In the genomic region with DNA sequence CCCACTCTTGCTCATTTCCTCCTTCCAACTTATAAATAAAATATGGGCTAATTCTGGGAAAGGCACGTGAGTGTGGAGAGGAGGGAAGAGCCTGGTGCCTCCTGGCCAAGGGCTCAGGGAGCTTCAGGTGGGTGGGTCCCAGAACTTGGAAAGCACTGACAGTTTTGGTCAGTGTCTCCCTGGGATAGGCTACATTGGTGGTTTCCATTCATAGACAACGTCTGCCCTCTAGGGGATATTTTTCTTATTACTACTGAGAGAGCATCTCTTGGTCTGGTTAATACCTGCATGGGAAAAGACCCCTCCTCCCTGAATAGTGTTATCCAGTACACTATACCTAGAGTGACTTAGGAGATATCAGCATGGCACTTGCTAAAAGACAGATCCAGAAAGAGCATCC, we compare ENCODE assay signal across 10 mouse cellular contexts. TPM values are rescaled to one million over a fixed set of nuclear protein-coding genes. Genes with fewer than 3 reads are reported as not detected.
DNase-seq lines count a peak whose midpoint lies in the region; ATAC-seq and TF ChIP-seq lines count a peak whose summit lies in the region.
"Had no signal": no experiment of that assay in that cellular context is flagged by ENCODE, and none has a peak within 500 bp of the region (broad histone marks: within the 10 kb centered on the region; RNA-seq: fewer than 3 reads in every experiment).

No protein-coding gene starts in this region.

- no peak overlapping the region for H3K9ac ChIP-seq in forebrain, embryonic 14.5 days (ENCODE audit: low read length)
- H3K9ac ChIP-seq in forebrain, embryonic 11.5 days (ENCODE audit: low read length) = no peak overlapping the region
- no peak overlapping the region for H3K9ac ChIP-seq in liver, postnatal 0 days (replicated peaks)
- H3K9ac ChIP-seq in liver, embryonic 11.5 days (ENCODE audit: low read depth, low read length) = no peak overlapping the region
- H3K9ac ChIP-seq in liver, embryonic 12.5 days = no peak overlapping the region
- H3K9ac ChIP-seq: neural tube, embryonic 13.5 days had no signal

- peak; percentile 31 for TF ChIP-seq CTCF in liver, postnatal 0 days (IDR thresholded peaks at IDR 0.05; ENCODE audit: low read depth)

- H3K27me3 ChIP-seq in forebrain, embryonic 14.5 days (replicated peaks; ENCODE audit: control insufficient read depth, insufficient read depth, low read length) = no peaks in the 10 kb centered on the region
- H3K27me3 ChIP-seq in forebrain, embryonic 11.5 days (ENCODE audit: control insufficient read depth, insufficient read depth, low read length) = no peaks in the 10 kb centered on the region
- no peaks in the 10 kb centered on the region for H3K27me3 ChIP-seq in liver, postnatal 0 days (ENCODE audit: insufficient read depth, low read length)
- no peaks in the 10 kb centered on the region for H3K27me3 ChIP-seq in liver, embryonic 11.5 days (replicated peaks; ENCODE audit: control insufficient read depth, insufficient read depth, low read length)
- no peaks in the 10 kb centered on the region for H3K27me3 ChIP-seq in liver, embryonic 12.5 days (replicated peaks)
- H3K27me3 ChIP-seq: neural tube, embryonic 13.5 days had no signal

- no peaks in the 10 kb centered on the region for H3K4me1 ChIP-seq in forebrain, embryonic 14.5 days (ENCODE audit: control insufficient read depth, insufficient read depth, low read length)
- no peaks in the 10 kb centered on the region for H3K4me1 ChIP-seq in forebrain, embryonic 11.5 days (replicated peaks; ENCODE audit: control insufficient read depth, insufficient read depth, low read length)
- no peaks in the 10 kb centered on the region for H3K4me1 ChIP-seq in liver, postnatal 0 days (ENCODE audit: insufficient read depth)
- no peaks in the 10 kb centered on the region for H3K4me1 ChIP-seq in liver, embryonic 11.5 days (replicated peaks; ENCODE audit: control insufficient read depth, insufficient read depth, low read length)
- no peaks in the 10 kb centered on the region for H3K4me1 ChIP-seq in liver, embryonic 12.5 days
- H3K4me1 ChIP-seq: neural tube, embryonic 13.5 days had no signal

- DNase-seq in forebrain, embryonic 14.5 days (ENCODE audit: low spot score) = peak; percentile 25
- DNase-seq in forebrain, embryonic 11.5 days (ENCODE audit: low spot score) = no peak
- DNase-seq in liver, postnatal 0 days = no peak
- no peak for DNase-seq in liver, embryonic 11.5 days (ENCODE audit: low spot score)
- peak; percentile 26 for DNase-seq in embryo, embryonic 11 days
- DNase-seq in retina, postnatal 1 day = peak; percentile 35
- no peak for DNase-seq in spleen, adult 12 weeks (ENCODE audit: low spot score)

- no peak for TF ChIP-seq EP300 in liver, postnatal 0 days (IDR thresholded peaks at IDR 0.05; ENCODE audit: low read depth)

- H3K4me2 ChIP-seq in forebrain, embryonic 14.5 days (ENCODE audit: low read length) = no peak overlapping the region
- no peak overlapping the region for H3K4me2 ChIP-seq in forebrain, embryonic 11.5 days (ENCODE audit: low read depth, low read length, severe bottlenecking)
- no peak overlapping the region for H3K4me2 ChIP-seq in liver, postnatal 0 days (ENCODE audit: low read depth, low read length)
- no peak overlapping the region for H3K4me2 ChIP-seq in liver, embryonic 11.5 days
- H3K4me2 ChIP-seq in liver, embryonic 12.5 days = no peak overlapping the region
- H3K4me2 ChIP-seq: neural tube, embryonic 13.5 days had no signal

- H3K27ac ChIP-seq in forebrain, embryonic 14.5 days (ENCODE audit: low read depth, low read length) = no peak overlapping the region
- H3K27ac ChIP-seq in forebrain, embryonic 11.5 days (ENCODE audit: low read depth, low read length) = no peak overlapping the region
- H3K27ac ChIP-seq in liver, postnatal 0 days (ENCODE audit: low read depth) = no peak overlapping the region
- H3K27ac ChIP-seq in liver, embryonic 11.5 days (ENCODE audit: low read depth, low read length) = no peak overlapping the region
- no peak overlapping the region for H3K27ac ChIP-seq in liver, embryonic 12.5 days
- H3K27ac ChIP-seq: neural tube, embryonic 13.5 days had no signal

- no peak for ATAC-seq in forebrain, embryonic 14.5 days
- no peak for ATAC-seq in forebrain, embryonic 11.5 days (replicated peaks; ENCODE audit: low FRiP score)
- no peak for ATAC-seq in liver, postnatal 0 days
- ATAC-seq in liver, embryonic 11.5 days (replicated peaks; ENCODE audit: low FRiP score) = no peak
- no peak for ATAC-seq in liver, embryonic 12.5 days

- no peaks in the 10 kb centered on the region for H3K9me3 ChIP-seq in forebrain, embryonic 14.5 days (replicated peaks; ENCODE audit: control insufficient read depth, low read length)
- H3K9me3 ChIP-seq in forebrain, embryonic 11.5 days (ENCODE audit: control insufficient read depth, low read length) = no peaks in the 10 kb centered on the region
- H3K9me3 ChIP-seq in liver, postnatal 0 days (ENCODE audit: low read length) = no peaks in the 10 kb centered on the region
- no peaks in the 10 kb centered on the region for H3K9me3 ChIP-seq in liver, embryonic 11.5 days (ENCODE audit: control insufficient read depth, low read length)
- H3K9me3 ChIP-seq in liver, embryonic 12.5 days (replicated peaks) = no peaks in the 10 kb centered on the region
- H3K9me3 ChIP-seq: neural tube, embryonic 13.5 days had no signal

- no peak overlapping the region for H3K4me3 ChIP-seq in forebrain, embryonic 14.5 days (ENCODE audit: low read depth, low read length)
- H3K4me3 ChIP-seq in forebrain, embryonic 11.5 days (ENCODE audit: low read depth, low read length) = no peak overlapping the region
- H3K4me3 ChIP-seq in liver, postnatal 0 days (ENCODE audit: low read depth, low read length) = no peak overlapping the region
- H3K4me3 ChIP-seq in liver, embryonic 11.5 days (ENCODE audit: low read depth, low read length) = no peak overlapping the region
- no peak overlapping the region for H3K4me3 ChIP-seq in liver, embryonic 12.5 days
- H3K4me3 ChIP-seq: neural tube, embryonic 13.5 days had no signal

- 4% methylated on average over 2 of the region's 2 CpGs for WGBS in forebrain, embryonic 14.5 days
- 9% methylated on average over 2 of the region's 2 CpGs for WGBS in forebrain, embryonic 11.5 days
- WGBS in liver, postnatal 0 days (ENCODE audit: insufficient replicate concordance) = 5% methylated on average over 2 of the region's 2 CpGs
- 6% methylated on average over 2 of the region's 2 CpGs for WGBS in liver, embryonic 11.5 days
- WGBS in liver, embryonic 12.5 days (ENCODE audit: insufficient replicate concordance) = 3% methylated on average over 2 of the region's 2 CpGs

- no peaks in the 10 kb centered on the region for H3K36me3 ChIP-seq in forebrain, embryonic 14.5 days (ENCODE audit: control insufficient read depth, insufficient read depth, low read length)
- H3K36me3 ChIP-seq in forebrain, embryonic 11.5 days (ENCODE audit: control insufficient read depth, insufficient read depth, low read length) = no peaks in the 10 kb centered on the region
- H3K36me3 ChIP-seq in liver, postnatal 0 days (replicated peaks; ENCODE audit: insufficient read depth, low read length) = no peaks in the 10 kb centered on the region
- H3K36me3 ChIP-seq in liver, embryonic 11.5 days (ENCODE audit: control insufficient read depth, insufficient read depth, low read length) = no peaks in the 10 kb centered on the region
- H3K36me3 ChIP-seq in liver, embryonic 12.5 days = no peaks in the 10 kb centered on the region
- H3K36me3 ChIP-seq: neural tube, embryonic 13.5 days had no signal

RNA-seq across cellular contexts. Expression of a gene that starts 22.8 kb away (rescaled TPM):
- polyA plus RNA-seq in forebrain, embryonic 14.5 days (2014; fragmentation: Nextera tagmentation; extraction: Ambion mirVana) = not detected in 2 replicates
- polyA plus RNA-seq in forebrain, embryonic 11.5 days (2014; fragmentation: Nextera tagmentation; extraction: Ambion mirVana) = not detected in 2 replicates
- polyA plus RNA-seq in liver, postnatal 0 days (2015; fragmentation: Nextera tagmentation; extraction: Ambion mirVana) = not detected in 2 replicates
- not detected in 2 replicates for polyA plus RNA-seq in liver, embryonic 11.5 days (2014; fragmentation: Nextera tagmentation; extraction: Ambion mirVana)
- polyA plus RNA-seq in liver, embryonic 12.5 days (2016; fragmentation: Nextera tagmentation; extraction: Ambion mirVana) = not detected in 2 replicates
- polyA plus RNA-seq: heart, embryonic 14.5 days; neural tube, embryonic 13.5 days had no signal

RNA-seq across cellular contexts. Expression of a gene that starts 50.4 kb away (rescaled TPM):
- not detected in 2 replicates for polyA plus RNA-seq in forebrain, embryonic 14.5 days (2014; fragmentation: Nextera tagmentation; extraction: Ambion mirVana)
- not detected in 2 replicates for polyA plus RNA-seq in forebrain, embryonic 11.5 days (2014; fragmentation: Nextera tagmentation; extraction: Ambion mirVana)
- polyA plus RNA-seq in liver, postnatal 0 days (2015; fragmentation: Nextera tagmentation; extraction: Ambion mirVana) = not detected in 2 replicates
- polyA plus RNA-seq in liver, embryonic 11.5 days (2014; fragmentation: Nextera tagmentation; extraction: Ambion mirVana) = not detected in 2 replicates
- polyA plus RNA-seq in liver, embryonic 12.5 days (2016; fragmentation: Nextera tagmentation; extraction: Ambion mirVana) = not detected in 2 replicates

Comparison
In these comparisons a context has a peak if more than half of its experiments do, and no peak if none do; other contexts are left out.
1. DNase-seq: peak in forebrain, embryonic 14.5 days (single experiment), embryo, embryonic 11 days (single experiment) and retina, postnatal 1 day (single experiment); none in forebrain, embryonic 11.5 days (single experiment), liver, postnatal 0 days (single experiment), liver, embryonic 11.5 days (single experiment) and spleen, adult 12 weeks (single experiment).